Mouse (Mus musculus) colon, adult 2 months (tissue): Measurements from ENCODE around the gene Tas2r117. TPM values are rescaled to one million over a fixed set of nuclear protein-coding genes. Genes with fewer than 3 reads are reported as not detected.

Source experiments
- polyA plus RNA-seq: library from polyadenylated mRNA; depleted of rRNA; stranded (reverse); fragments of >200 nt; gene quantifications from 2 replicates; pipeline ENCODE4 v1.2.3, GENCODE M21; 2012; rRNA removed

The Tas2r117 gene
- polyA plus RNA-seq = not detected in 2 replicates

DNA sequence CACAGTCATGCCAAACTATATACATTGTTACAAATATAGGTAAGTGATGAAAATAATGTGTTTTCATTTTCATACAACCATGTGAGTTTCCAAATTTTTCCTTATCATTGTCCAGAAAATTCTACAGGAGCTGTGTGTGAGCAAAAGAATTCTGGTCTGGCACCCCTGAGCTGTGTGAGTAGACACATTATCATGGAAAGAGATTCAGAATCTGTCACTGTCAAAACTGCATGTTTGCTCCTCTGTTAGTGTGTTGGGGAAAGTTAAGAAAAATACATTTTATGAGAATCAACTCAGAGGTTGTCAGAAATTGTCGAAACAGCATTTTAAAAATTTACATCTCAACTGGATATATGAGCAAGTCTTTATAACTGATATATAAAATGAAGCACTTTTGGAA is at the start of gene Tas2r117:
Tas2r117 (plus strand) TSS at position 301 of the 400 bp plus-strand sequence.

DNA sequence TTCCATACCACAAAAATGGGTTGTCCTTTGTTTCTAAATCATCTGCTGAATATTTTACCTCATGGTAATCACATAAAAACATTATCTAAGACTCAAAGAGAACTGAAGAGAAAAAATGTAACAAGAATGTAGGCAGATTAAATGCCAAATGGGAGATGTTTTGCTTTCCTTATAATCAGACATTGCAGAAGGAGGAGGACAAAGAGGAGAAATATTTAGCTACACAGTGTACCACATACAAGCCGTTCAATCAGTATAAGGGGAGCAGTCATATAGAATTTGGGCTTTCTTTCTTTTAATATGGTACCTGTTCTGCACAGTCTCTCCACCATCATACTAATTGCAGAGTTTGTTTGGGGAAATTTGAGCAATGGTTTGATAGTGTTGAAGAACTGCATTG is 48.2 kb upstream of the Tas2r117 start, which contains the start of gene Tas2r124:
Tas2r124 (plus strand) TSS at position 301 of the 400 bp plus-strand sequence.

DNA sequence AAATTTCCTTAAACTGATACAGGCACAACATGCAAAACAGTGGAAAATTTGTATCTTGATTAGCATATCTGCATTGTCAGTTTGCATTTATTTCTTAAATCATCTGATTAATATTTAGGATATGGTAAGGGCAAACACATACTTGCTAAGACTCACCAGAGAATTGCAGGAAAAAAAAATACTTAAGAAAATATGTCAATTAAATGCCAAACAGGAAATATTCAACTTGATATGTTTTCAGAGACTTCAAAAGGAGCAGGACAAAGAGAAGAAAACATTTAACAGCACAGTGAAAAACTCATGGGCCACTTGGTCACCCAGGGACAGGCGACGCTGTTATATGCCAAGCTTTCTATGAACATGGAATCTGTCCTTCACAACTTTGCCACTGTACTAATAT is 40.8 kb upstream of the Tas2r117 start, which contains the start of gene Tas2r102:
Tas2r102 (plus strand) TSS at position 301 of the 400 bp plus-strand sequence.

DNA sequence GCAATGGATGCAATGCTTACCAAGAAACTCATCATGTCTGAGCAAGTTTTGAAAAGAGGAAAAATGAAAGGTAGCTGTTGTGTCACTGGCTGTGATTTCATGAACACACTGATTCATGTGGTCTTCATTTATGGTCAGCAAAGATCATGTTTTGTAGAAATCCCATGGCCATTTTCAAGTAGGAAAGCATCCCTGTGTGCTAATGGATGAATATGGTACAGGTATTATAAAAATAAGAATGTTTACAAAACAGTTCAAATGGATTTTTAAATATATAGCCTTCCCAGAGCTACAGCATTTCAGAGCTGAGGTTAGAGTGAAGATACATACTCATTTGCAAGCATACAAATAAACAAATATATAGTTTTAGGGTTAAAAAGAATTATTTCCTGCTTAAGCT is 24.6 kb upstream of the Tas2r117 start, which contains the start of gene Tas2r136:
Tas2r136 (minus strand) TSS at position 101 of the 400 bp plus-strand sequence.

DNA sequence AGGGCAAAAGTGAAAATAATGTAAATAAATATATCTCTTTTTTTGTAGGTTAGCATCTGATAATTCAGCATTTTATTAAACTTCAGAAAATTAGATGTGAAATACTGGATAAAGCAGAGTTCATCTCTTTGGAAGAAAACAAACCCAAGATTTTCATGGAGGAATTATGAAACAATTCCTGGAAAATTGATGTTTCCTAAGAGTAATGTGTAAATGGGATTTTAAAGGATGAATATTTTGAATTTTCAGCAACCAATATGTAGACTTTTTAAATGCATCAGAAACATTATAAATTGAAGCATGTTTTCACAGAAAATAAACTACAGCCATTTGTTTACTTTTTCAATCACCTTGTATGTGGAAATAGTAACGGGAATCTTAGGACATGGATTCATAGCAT is 44.2 kb downstream of the Tas2r117 start, which contains the start of gene Tas2r123:
Tas2r123 (plus strand) TSS at position 301 of the 400 bp plus-strand sequence.

Other genes with a start within 250 kb of the Tas2r117 start
- gene Prh1, start 233.0 kb upstream of the Tas2r117 start, polyA plus RNA-seq = not detected in 2 replicates
- not detected in 2 replicates for gene Prp2, start 206.9 kb upstream of the Tas2r117 start, polyA plus RNA-seq
- gene A630073D07Rik, start 151.3 kb upstream of the Tas2r117 start, polyA plus RNA-seq = not detected in 2 replicates
- not detected in 2 replicates for gene Tas2r120, start 145.9 kb upstream of the Tas2r117 start, polyA plus RNA-seq
- not detected in 2 replicates for gene Tas2r121, start 101.8 kb upstream of the Tas2r117 start, polyA plus RNA-seq
- not detected in 2 replicates for gene Tas2r122, start 90.9 kb upstream of the Tas2r117 start, polyA plus RNA-seq
- not detected in 2 replicates for gene Tas2r115, start 64.8 kb upstream of the Tas2r117 start, polyA plus RNA-seq
- not detected in 2 replicates for gene Tas2r124, start 48.1 kb upstream of the Tas2r117 start, polyA plus RNA-seq
- gene Tas2r102, start 40.7 kb upstream of the Tas2r117 start, polyA plus RNA-seq = not detected in 2 replicates
- not detected in 2 replicates for gene Tas2r136, start 24.7 kb upstream of the Tas2r117 start, polyA plus RNA-seq
- gene Tas2r123, start 44.3 kb downstream of the Tas2r117 start, polyA plus RNA-seq = not detected in 2 replicates
- gene Tas2r116, start 52.6 kb downstream of the Tas2r117 start, polyA plus RNA-seq = not detected in 2 replicates
- gene Tas2r110, start 65.2 kb downstream of the Tas2r117 start, polyA plus RNA-seq = not detected in 2 replicates
- not detected in 2 replicates for gene Tas2r113, start 90.2 kb downstream of the Tas2r117 start, polyA plus RNA-seq
- gene Tas2r125, start 106.8 kb downstream of the Tas2r117 start, polyA plus RNA-seq = not detected in 2 replicates
- not detected in 2 replicates for gene Tas2r129, start 148.3 kb downstream of the Tas2r117 start, polyA plus RNA-seq
- gene Tas2r131, start 155.1 kb downstream of the Tas2r117 start, polyA plus RNA-seq = not detected in 2 replicates
- not detected in 2 replicates for gene Tas2r109, start 178.1 kb downstream of the Tas2r117 start, polyA plus RNA-seq
- not detected in 2 replicates for gene Tas2r103, start 234.3 kb downstream of the Tas2r117 start, polyA plus RNA-seq